Mouse (Mus musculus): ENCODE data around the gene Bcl6. TPM values are rescaled to one million over a fixed set of nuclear protein-coding genes. Genes with fewer than 3 reads are reported as not detected.
A peak's percentile ranks its signal among the peaks of the same experiment; 100 is the strongest.

Bcl6 gene
- polyA plus RNA-seq, 1 experiment from 2014 or later: 1.2 TPM

DNA sequence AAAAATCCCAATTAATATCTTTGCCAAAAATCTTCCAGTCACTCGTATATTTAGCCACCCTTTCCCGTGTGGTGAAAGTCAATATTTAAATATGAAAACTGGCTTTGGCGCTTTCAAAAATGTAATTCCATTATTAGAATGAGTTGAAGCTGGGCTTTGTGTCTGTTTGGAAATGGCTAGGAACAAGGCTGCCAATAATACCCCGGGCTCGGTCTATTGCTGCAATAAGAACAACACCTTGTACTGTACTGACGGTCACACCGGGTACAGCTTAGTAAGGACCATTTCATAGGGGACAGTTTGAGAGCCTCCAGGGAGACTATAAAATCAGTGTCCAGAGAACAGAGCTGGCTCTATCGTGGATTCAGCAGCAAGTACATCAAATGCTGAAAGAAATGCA is 17.3 kb upstream of the Bcl6 start:
- 77% methylated on average over 8 of the region's 8 CpGs for WGBS
- no peak for ATAC-seq (ENCODE audit: insufficient read depth)
- no peak overlapping the region for H3K27ac ChIP-seq (ENCODE audit: low read depth)

DNA sequence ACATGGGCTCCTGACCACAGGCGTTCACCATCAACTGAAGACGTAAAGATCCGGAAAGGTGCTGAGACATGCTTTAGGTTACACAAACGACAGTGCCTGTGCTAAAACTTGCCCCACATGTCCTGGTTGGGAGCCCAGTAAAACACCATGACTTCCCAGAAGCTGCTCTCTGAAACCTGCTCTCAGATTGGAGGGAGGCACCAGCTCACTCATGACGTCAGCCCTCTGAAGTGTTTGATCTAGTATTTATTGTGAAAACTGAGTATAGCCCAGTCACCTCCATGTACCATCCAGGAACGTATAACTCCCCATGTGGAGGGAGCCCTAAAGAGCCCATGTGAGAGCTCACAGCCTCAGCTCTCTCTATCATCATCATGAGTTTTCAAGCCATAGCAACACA is 9.3 kb upstream of the Bcl6 start:
- H3K36me3 ChIP-seq (ENCODE audit: insufficient read depth): no peaks in the 10 kb centered on the region
- no peak overlapping the region for H3K4me3 ChIP-seq (ENCODE audit: low read depth, low read length)
- no peaks in the 10 kb centered on the region for H3K4me1 ChIP-seq (ENCODE audit: insufficient read depth)
- H3K9me3 ChIP-seq (ENCODE audit: low read depth, low read length): no peaks in the 10 kb centered on the region
- 68% methylated on average over 6 of the region's 6 CpGs for WGBS
- no peaks in the 10 kb centered on the region for H3K27me3 ChIP-seq (ENCODE audit: insufficient read depth, low read length)
- no peak overlapping the region for H3K4me2 ChIP-seq
- DNase-seq (no peak), ATAC-seq (ENCODE audit: insufficient read depth) (no peak)
- no peak for TF ChIP-seq CTCF (IDR thresholded peaks at IDR 0.05; ENCODE audit: low read depth)
- no peak overlapping the region for H3K9ac ChIP-seq
- H3K27ac ChIP-seq (ENCODE audit: low read depth): no peak overlapping the region

More for the DNA sequence above, 17.3 kb upstream of the Bcl6 start:
- Histone ChIP-seq H3K36me3 (ENCODE audit: insufficient read depth) (no peaks in the 10 kb centered on the region), H3K9me3 (ENCODE audit: low read depth, low read length) (no peaks in the 10 kb centered on the region), H3K4me1 (ENCODE audit: insufficient read depth) (no peaks in the 10 kb centered on the region), H3K27me3 (ENCODE audit: insufficient read depth, low read length) (no peaks in the 10 kb centered on the region), H3K9ac (no peak overlapping the region), H3K4me3 (ENCODE audit: low read depth, low read length) (no peak overlapping the region), H3K4me2 (no peak overlapping the region)
- no peak for DNase-seq
- TF ChIP-seq CTCF (IDR thresholded peaks at IDR 0.05; ENCODE audit: low read depth): no peak

- Histone ChIP-seq H3K27me3 (ENCODE audit: insufficient read depth, low read length) (no peaks in the 10 kb centered on the region), H3K4me2 (no peak overlapping the region), H3K9ac (no peak overlapping the region), H3K4me1 (ENCODE audit: insufficient read depth) (no peaks in the 10 kb centered on the region), H3K27ac (ENCODE audit: low read depth) (no peak overlapping the region), H3K4me3 (ENCODE audit: low read depth, low read length) (no peak overlapping the region), H3K36me3 (ENCODE audit: insufficient read depth) (no peaks in the 10 kb centered on the region), H3K9me3 (ENCODE audit: low read depth, low read length) (no peaks in the 10 kb centered on the region)
- no peak for ATAC-seq (ENCODE audit: insufficient read depth)
- WGBS: 50% methylated on average over 3 of the region's 3 CpGs
- DNase-seq: no peak
- no peak for TF ChIP-seq CTCF (IDR thresholded peaks at IDR 0.05; ENCODE audit: low read depth)
Measured at GRCm38 (mm10) chr16:23997228-23997627, 8.6 kb upstream of the Bcl6 start.

GRCm38 (mm10) chr16:23996342-23996741 is 7.7 kb upstream of the Bcl6 start:
- Histone ChIP-seq H3K4me3 (ENCODE audit: low read depth, low read length) (no peak overlapping the region), H3K36me3 (ENCODE audit: insufficient read depth) (no peaks in the 10 kb centered on the region), H3K27me3 (ENCODE audit: insufficient read depth, low read length) (no peaks in the 10 kb centered on the region), H3K9me3 (ENCODE audit: low read depth, low read length) (no peaks in the 10 kb centered on the region), H3K4me2 (no peak overlapping the region), H3K27ac (ENCODE audit: low read depth) (no peak overlapping the region), H3K4me1 (ENCODE audit: insufficient read depth) (no peaks in the 10 kb centered on the region), H3K9ac (no peak overlapping the region)
- TF ChIP-seq CTCF (IDR thresholded peaks at IDR 0.05; ENCODE audit: low read depth): no peak
- WGBS: 71% methylated on average over 7 of the region's 7 CpGs
- DNase-seq (no peak), ATAC-seq (ENCODE audit: insufficient read depth) (no peak)

- TF ChIP-seq CTCF (IDR thresholded peaks at IDR 0.05; ENCODE audit: low read depth): no peak
- ATAC-seq (ENCODE audit: insufficient read depth): peak; percentile 22
- H3K36me3 ChIP-seq (ENCODE audit: insufficient read depth): no peaks in the 10 kb centered on the region
- no peaks in the 10 kb centered on the region; the same call in 1 of the 2 replicates for H3K4me1 ChIP-seq (ENCODE audit: insufficient read depth)
- peak overlapping the region; percentile 19; the same call in 1 of the 2 replicates for H3K27ac ChIP-seq (ENCODE audit: low read depth)
- H3K4me2 ChIP-seq: peak overlapping the region; percentile 44
- H3K27me3 ChIP-seq (ENCODE audit: insufficient read depth, low read length): no peaks in the 10 kb centered on the region
- no peaks in the 10 kb centered on the region for H3K9me3 ChIP-seq (ENCODE audit: low read depth, low read length)
- no peak overlapping the region for H3K4me3 ChIP-seq (ENCODE audit: low read depth, low read length)
- no peak overlapping the region for H3K9ac ChIP-seq
- peak; percentile 67 for DNase-seq
- WGBS: 30% methylated on average over 17 of the region's 17 CpGs
Measured at GRCm38 (mm10) chr16:23993351-23994321, 5.0 kb upstream of the Bcl6 start.

GRCm38 (mm10) chr16:23991846-23992580 is 3.4 kb upstream of the Bcl6 start:
- ATAC-seq (ENCODE audit: insufficient read depth) (no peak), DNase-seq (no peak)
- H3K4me2 ChIP-seq: no peak overlapping the region
- WGBS: 82% methylated on average over 14 of the region's 14 CpGs
- H3K27me3 ChIP-seq (ENCODE audit: insufficient read depth, low read length): no peaks in the 10 kb centered on the region
- no peaks in the 10 kb centered on the region; the same call in 1 of the 2 replicates for H3K4me1 ChIP-seq (ENCODE audit: insufficient read depth)
- no peaks in the 10 kb centered on the region for H3K9me3 ChIP-seq (ENCODE audit: low read depth, low read length)
- no peaks in the 10 kb centered on the region for H3K36me3 ChIP-seq (ENCODE audit: insufficient read depth)
- no peak overlapping the region for H3K4me3 ChIP-seq (ENCODE audit: low read depth, low read length)
- no peak overlapping the region for H3K9ac ChIP-seq
- TF ChIP-seq CTCF (IDR thresholded peaks at IDR 0.05; ENCODE audit: low read depth): no peak
- H3K27ac ChIP-seq (ENCODE audit: low read depth): no peak overlapping the region

DNA sequence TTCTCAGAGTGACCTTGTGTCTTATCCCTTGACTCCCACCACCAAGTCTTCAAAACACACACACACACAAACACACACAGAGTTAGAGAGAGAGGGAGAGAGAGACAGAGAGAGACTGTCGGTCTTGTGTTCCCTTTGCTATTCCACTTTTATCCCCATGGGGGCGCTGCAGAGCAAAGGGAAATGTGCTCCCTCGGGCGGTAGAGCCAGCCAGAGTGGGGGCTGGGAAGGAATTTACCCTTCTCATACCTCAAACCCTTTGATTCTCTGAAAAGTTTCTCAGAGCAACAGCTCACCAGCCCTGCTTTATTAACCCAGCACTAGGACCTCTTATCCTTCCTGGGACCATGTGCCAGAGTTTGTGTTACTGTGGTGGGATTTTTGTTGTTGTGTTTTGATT is 2.5 kb upstream of the Bcl6 start:
- H3K4me2 ChIP-seq: no peak overlapping the region
- DNase-seq (peak; percentile 91), ATAC-seq (ENCODE audit: insufficient read depth) (no peak)
- no peak overlapping the region for H3K9ac ChIP-seq
- no peaks in the 10 kb centered on the region for H3K36me3 ChIP-seq (ENCODE audit: insufficient read depth)
- WGBS: 5% methylated on average over 4 of the region's 4 CpGs
- no peaks in the 10 kb centered on the region; the same call in 1 of the 2 replicates for H3K4me1 ChIP-seq (ENCODE audit: insufficient read depth)
- TF ChIP-seq CTCF (IDR thresholded peaks at IDR 0.05; ENCODE audit: low read depth): peak; percentile 94
- H3K4me3 ChIP-seq (ENCODE audit: low read depth, low read length): no peak overlapping the region
- peaks cover 3% of the 10 kb centered on the region; the same call in 1 of the 2 replicates for H3K27me3 ChIP-seq (ENCODE audit: insufficient read depth, low read length)
- no peaks in the 10 kb centered on the region for H3K9me3 ChIP-seq (ENCODE audit: low read depth, low read length)
- H3K27ac ChIP-seq (ENCODE audit: low read depth): no peak overlapping the region

Measured in lung, embryonic 14.5 days (tissue).